Mouse (Mus musculus) kidney, adult 2 months (tissue): ENCODE results near the gene Tmbim1. TPM values are rescaled to one million over a fixed set of nuclear protein-coding genes. Genes with fewer than 3 reads are reported as not detected.

Source experiments
- DNase-seq: peaks from one replicate; pipeline ENCODE4 v3.0.0; 2021
- H3K27ac ChIP-seq: fragments of 200-500 bp; 2 replicates; pipeline ENCODE4 v1.5.1; 2012; ENCODE audit warnings: low read depth, low read length, control low read depth, inconsistent platforms; ENCODE audit not compliant: insufficient read depth
- H3K27me3 ChIP-seq: fragments of 200-500 bp; replicated peaks from 2 replicates; pipeline ENCODE4 v1.6.1; 2012; ENCODE audit warnings: mild to moderate bottlenecking, moderate library complexity, low read length, inconsistent platforms; ENCODE audit not compliant: control insufficient read depth, insufficient read depth
- H3K36me3 ChIP-seq: fragments of 200-500 bp; 2 replicates; pipeline ENCODE4 v1.6.1; 2012; ENCODE audit warnings: mild to moderate bottlenecking, moderate library complexity, low read length, inconsistent platforms; ENCODE audit not compliant: control insufficient read depth, insufficient read depth
- H3K4me1 ChIP-seq: fragments of 200-500 bp; 2 replicates; pipeline ENCODE4 v1.6.1; 2011; ENCODE audit warnings: low read length; ENCODE audit not compliant: control insufficient read depth, insufficient read depth
- H3K4me3 ChIP-seq: fragments of 200-500 bp; 2 replicates; pipeline ENCODE4 v1.5.1; 2011; ENCODE audit warnings: mild to moderate bottlenecking, low read depth, low read length, control low read depth; ENCODE audit not compliant: insufficient read depth
- CTCF ChIP-seq: fragments of 200-500 bp; conservative IDR thresholded peaks from 2 replicates; pipeline ENCODE4 v1.5.1; 2011; ENCODE audit warnings: low read depth, mild to moderate bottlenecking, control low read depth, low read length, moderate library complexity, mixed read lengths; ENCODE audit not compliant: insufficient read depth, insufficient read length
- POLR2A ChIP-seq: fragments of 200-500 bp; IDR thresholded peaks from one replicate; pipeline ENCODE4 v1.6.1; 2011; ENCODE audit warnings: low read depth, low read length, control low read depth
- WGBS: fragments of 180-500 bp; shearing (Covaris S2); methylation state at CpG from one replicate; pipeline ENCODE4 v1.1.7; 2018; 5-methylcytosine and 5-hydroxymethylcytosine counted together
- polyA plus RNA-seq: library from polyadenylated mRNA; depleted of rRNA; stranded (reverse); fragments of >200 nt; gene quantifications from 2 replicates; pipeline ENCODE4 v1.2.3, GENCODE M21; 2012

The Tmbim1 gene
- polyA plus RNA-seq, 1 experiment, result 74.1 TPM

- Histone ChIP-seq H3K4me3 (no peak overlapping the region), H3K36me3 (no peaks in the 10 kb centered on the region), H3K27ac (no peak overlapping the region), H3K27me3 (no peaks in the 10 kb centered on the region), H3K4me1 (peaks cover 23% of the 10 kb centered on the region)
- TF ChIP-seq CTCF (no peak), POLR2A (no peak)
- 88% methylated on average over 3 of the region's 3 CpGs for WGBS
- DNase-seq, result no peak
These were observed 31.9 kb upstream of the Tmbim1 start for GRCm38 (mm10) chr1:74337241-74337771.

GRCm38 (mm10) chr1:74335436-74336170 is 30.2 kb upstream of the Tmbim1 start:
- no peak for TF ChIP-seq CTCF
- H3K27ac ChIP-seq, result peak overlapping the region; percentile 14
- DNase-seq, result peak; percentile 77
- H3K27me3 ChIP-seq, result no peaks in the 10 kb centered on the region
- WGBS, result 54% methylated on average over 6 of the region's 6 CpGs
- no peaks in the 10 kb centered on the region for H3K36me3 ChIP-seq
- H3K4me1 ChIP-seq, result peaks cover 30% of the 10 kb centered on the region
- H3K4me3 ChIP-seq, result no peak overlapping the region

GRCm38 (mm10) chr1:74335033-74335432 is 29.6 kb upstream of the Tmbim1 start:
- peaks cover 28% of the 10 kb centered on the region for H3K4me1 ChIP-seq
- 66% methylated on average over 4 of the region's 4 CpGs for WGBS

GRCm38 (mm10) chr1:74334607-74335006 is 29.2 kb upstream of the Tmbim1 start:
- H3K4me3 ChIP-seq, result no peak overlapping the region
- TF ChIP-seq CTCF (no peak), POLR2A (no peak)
- no peaks in the 10 kb centered on the region for H3K36me3 ChIP-seq
- H3K4me1 ChIP-seq, result peaks cover 27% of the 10 kb centered on the region
- no peaks in the 10 kb centered on the region for H3K27me3 ChIP-seq
- no peak for DNase-seq
- WGBS, result 44% methylated on average over 3 of the region's 3 CpGs
- H3K27ac ChIP-seq, result no peak overlapping the region

More at GRCm38 (mm10) chr1:74335033-74335432, 29.6 kb upstream of the Tmbim1 start:
- H3K36me3 ChIP-seq, result no peaks in the 10 kb centered on the region
- H3K27ac ChIP-seq, result peak overlapping the region; percentile 14
- no peak overlapping the region for H3K4me3 ChIP-seq
- TF ChIP-seq POLR2A, result no peak
- no peak for TF ChIP-seq CTCF
- no peaks in the 10 kb centered on the region for H3K27me3 ChIP-seq
- no peak for DNase-seq

- Histone ChIP-seq H3K27me3 (no peaks in the 10 kb centered on the region), H3K36me3 (no peaks in the 10 kb centered on the region), H3K27ac (peak overlapping the region; percentile 5; the same call in 1 of the 2 replicates), H3K4me1 (peaks cover 27% of the 10 kb centered on the region), H3K4me3 (peak overlapping the region; percentile 50)
- TF ChIP-seq CTCF, result no peak
- no peak for TF ChIP-seq POLR2A
- peak; percentile 57 for DNase-seq
- WGBS, result 13% methylated on average over 9 of the region's 9 CpGs
These were observed 27.5 kb upstream of the Tmbim1 start for GRCm38 (mm10) chr1:74332930-74333329.

GRCm38 (mm10) chr1:74332241-74332763 is 26.9 kb upstream of the Tmbim1 start:
- H3K36me3 ChIP-seq, result no peaks in the 10 kb centered on the region
- peak; percentile 99 for DNase-seq
- peaks cover 27% of the 10 kb centered on the region for H3K4me1 ChIP-seq
- TF ChIP-seq CTCF, result peak; percentile 54
- peak; percentile 20 for TF ChIP-seq POLR2A
- WGBS, result under 1% methylated on average over 36 of the region's 36 CpGs
- no peaks in the 10 kb centered on the region for H3K27me3 ChIP-seq
- peak overlapping the region; percentile 5; the same call in 1 of the 2 replicates for H3K27ac ChIP-seq
- peak overlapping the region; percentile 50 for H3K4me3 ChIP-seq

- peak overlapping the region; percentile 17; the same call in 1 of the 2 replicates for H3K27ac ChIP-seq
- TF ChIP-seq POLR2A, result no peak
- no peak for TF ChIP-seq CTCF
- WGBS, result 32% methylated on average over 4 of the region's 4 CpGs
- H3K27me3 ChIP-seq, result no peaks in the 10 kb centered on the region
- no peak overlapping the region for H3K4me3 ChIP-seq
- DNase-seq, result peak; percentile 36
- H3K4me1 ChIP-seq, result peaks cover 27% of the 10 kb centered on the region
- no peaks in the 10 kb centered on the region for H3K36me3 ChIP-seq
These were observed 25.7 kb upstream of the Tmbim1 start for GRCm38 (mm10) chr1:74331046-74331681.
